Mouse (Mus musculus): ENCODE measurements around the gene Tm7sf2. TPM values are rescaled to one million over a fixed set of nuclear protein-coding genes. Genes with fewer than 3 reads are reported as not detected.

Gene Tm7sf2
- polyA plus RNA-seq, 1 experiment from 2014 or later: 14.9 TPM

DNA sequence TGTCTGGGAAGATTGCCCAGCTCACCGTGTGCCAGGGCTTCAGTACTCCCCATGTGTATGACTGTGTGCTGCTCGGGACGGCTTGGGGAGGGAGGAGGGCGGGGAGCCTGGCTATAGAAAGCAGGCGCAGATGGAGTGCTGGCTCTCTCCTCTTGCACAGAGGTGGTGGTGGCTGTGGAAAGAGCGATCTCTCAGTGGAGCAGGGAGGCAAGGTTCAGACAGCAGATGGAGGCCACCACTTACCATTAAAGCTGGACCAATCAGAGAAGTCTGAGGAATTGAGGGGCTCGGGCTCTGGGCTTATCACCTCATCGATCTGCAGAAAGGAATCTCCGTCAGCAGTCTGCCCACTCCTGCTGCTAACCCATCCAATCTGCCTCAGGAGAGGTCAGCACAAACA lies 14.0 kb upstream of the Tm7sf2 start, which contains the start of gene Gm28374:
Gm28374 (minus strand) TSS at position 101 of the 400 bp plus-strand sequence.
- Histone ChIP-seq H3K9ac (no peak within 1 kb of the TSS), H3K27me3 (ENCODE audit: insufficient read depth, low read length) (no peaks in the 10 kb centered on the region), H3K4me2 (no peak within 1 kb of the TSS), H3K4me3 (ENCODE audit: low read depth, low read length) (no peak within 1 kb of the TSS), H3K9me3 (ENCODE audit: low read depth, low read length) (no peaks in the 10 kb centered on the region), H3K27ac (ENCODE audit: low read depth) (no peak within 1 kb of the TSS), H3K4me1 (ENCODE audit: insufficient read depth) (peaks cover 3% of the 10 kb centered on the region), H3K36me3 (ENCODE audit: insufficient read depth) (peaks cover 40% of the 10 kb centered on the region)
- WGBS: 86% methylated on average over 9 of the region's 9 CpGs
- no peak for ATAC-seq (ENCODE audit: insufficient read depth)
- DNase-seq: no peak
- TF ChIP-seq CTCF (IDR thresholded peaks at IDR 0.05; ENCODE audit: low read depth): no peak

DNA sequence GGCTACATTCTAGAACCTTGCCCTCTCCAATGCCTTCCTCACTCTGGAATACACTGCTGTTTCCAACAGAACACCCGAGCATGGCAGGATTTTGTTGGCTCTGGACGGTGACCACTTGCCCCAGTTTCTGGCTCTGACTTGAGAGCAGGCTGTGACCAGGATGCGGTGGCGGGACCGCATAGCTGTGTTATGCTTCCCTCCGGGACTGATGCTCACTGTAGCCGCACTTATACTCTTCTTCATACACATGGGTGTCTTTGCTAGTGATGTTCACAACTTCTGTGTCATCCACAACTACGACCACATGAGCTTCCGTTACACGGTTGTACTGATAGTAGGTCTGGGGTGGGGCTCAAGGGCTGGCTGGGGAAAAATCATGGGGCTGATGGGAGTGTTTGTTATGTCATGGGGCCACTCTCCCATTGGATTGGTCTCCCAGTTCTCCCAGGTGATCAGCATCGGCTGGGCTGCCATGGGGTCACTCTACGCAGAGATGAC lies 11.9 kb upstream of the Tm7sf2 start, which contains the start of gene Tmem262:
Tmem262 (plus strand) TSS at position 51 of the 498 bp plus-strand sequence.
- H3K4me2 ChIP-seq: no peak within 1 kb of the TSS
- ATAC-seq (ENCODE audit: insufficient read depth) (no peak), DNase-seq (no peak)
- H3K9ac ChIP-seq: no peak within 1 kb of the TSS
- H3K4me3 ChIP-seq (ENCODE audit: low read depth, low read length): no peak within 1 kb of the TSS
- WGBS: 91% methylated on average over 12 of the region's 12 CpGs
- H3K9me3 ChIP-seq (ENCODE audit: low read depth, low read length): no peaks in the 10 kb centered on the region
- TF ChIP-seq CTCF (IDR thresholded peaks at IDR 0.05; ENCODE audit: low read depth): no peak
- no peaks in the 10 kb centered on the region for H3K27me3 ChIP-seq (ENCODE audit: insufficient read depth, low read length)
- H3K27ac ChIP-seq (ENCODE audit: low read depth): no peak within 1 kb of the TSS
- peaks cover 8% of the 10 kb centered on the region; the same call in 1 of the 2 replicates for H3K4me1 ChIP-seq (ENCODE audit: insufficient read depth)
- peaks cover 37% of the 10 kb centered on the region for H3K36me3 ChIP-seq (ENCODE audit: insufficient read depth)

DNA sequence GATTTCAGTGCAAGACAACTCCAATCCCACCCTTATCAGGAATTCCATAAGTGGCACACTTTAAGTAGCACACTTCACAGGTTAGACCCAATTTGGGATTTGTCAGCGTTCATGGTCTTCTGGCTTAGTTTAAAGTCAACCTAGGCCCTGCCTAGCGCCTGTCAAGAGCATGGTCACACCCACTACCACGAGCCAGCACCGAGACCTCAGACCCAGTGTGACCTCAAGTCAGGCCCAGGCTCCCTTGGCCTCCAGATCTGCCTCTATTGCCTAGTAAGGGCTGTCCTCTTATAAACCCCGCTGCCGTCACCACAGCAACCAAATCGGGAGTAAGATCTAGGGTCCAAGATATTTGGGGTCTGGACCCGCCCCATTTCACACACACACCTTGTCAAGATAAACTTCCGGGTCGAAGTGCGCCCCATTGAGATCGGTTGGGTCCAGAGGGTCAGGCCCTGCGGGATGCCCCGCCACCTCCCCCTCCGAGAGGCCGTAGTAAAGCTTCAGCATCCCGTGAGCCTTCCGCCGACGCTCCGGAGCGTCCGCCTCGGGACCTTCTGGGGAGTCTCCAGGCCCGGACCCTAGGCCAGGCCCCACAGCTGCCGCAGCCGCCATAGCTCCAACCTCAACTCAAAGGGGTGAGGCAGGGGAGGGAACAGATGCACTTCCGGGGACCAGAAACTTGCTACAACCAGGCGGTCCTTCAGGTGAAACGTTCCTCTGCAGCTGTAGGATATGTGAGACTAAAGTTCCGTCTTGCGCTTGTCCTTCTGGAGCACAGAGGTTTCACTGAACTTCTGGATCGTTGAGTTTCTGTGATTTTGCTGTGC lies 8.6 kb upstream of the Tm7sf2 start, which contains the start of gene Vps51:
Vps51 (minus strand) TSS at position 668 of the 830 bp plus-strand sequence.
- Histone ChIP-seq H3K36me3 (ENCODE audit: insufficient read depth) (peaks cover 48% of the 10 kb centered on the region), H3K9ac (peak within 1 kb of the TSS; percentile 75), H3K4me3 (ENCODE audit: low read depth, low read length) (peak within 1 kb of the TSS; percentile 79), H3K9me3 (ENCODE audit: low read depth, low read length) (no peaks in the 10 kb centered on the region), H3K4me2 (peak within 1 kb of the TSS; percentile 93), H3K4me1 (ENCODE audit: insufficient read depth) (0 out of 2 replicates have a peak, but pooled peaks cover 8% of the 10 kb centered on the region), H3K27ac (ENCODE audit: low read depth) (peak within 1 kb of the TSS; percentile 86), H3K27me3 (ENCODE audit: insufficient read depth, low read length) (no peaks in the 10 kb centered on the region)
- peak; percentile 95 for DNase-seq
- ATAC-seq (ENCODE audit: insufficient read depth): peak; percentile 93
- no peak for TF ChIP-seq CTCF (IDR thresholded peaks at IDR 0.05; ENCODE audit: low read depth)
- WGBS: under 1% methylated on average over 33 of the region's 33 CpGs

DNA sequence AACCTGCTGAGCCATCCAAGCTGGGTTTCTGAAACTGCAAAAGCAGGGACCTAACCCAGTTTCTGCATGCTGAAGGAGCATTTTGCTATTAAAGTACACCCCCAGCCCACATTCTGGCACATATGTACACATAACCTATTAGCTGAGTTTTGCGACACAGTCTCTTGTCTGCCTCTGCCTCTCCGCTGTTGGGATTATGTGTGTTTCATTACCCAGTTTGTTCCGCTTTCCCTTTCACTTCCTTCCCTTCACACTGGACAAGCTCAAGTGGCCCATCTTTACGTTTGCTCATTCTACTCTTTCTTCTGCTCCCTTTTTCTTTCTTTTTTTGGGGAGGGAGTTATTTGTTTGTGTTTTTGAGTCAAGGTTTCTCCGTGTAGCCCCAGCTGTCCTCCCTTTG lies 5.7 kb upstream of the Tm7sf2 start:
- no peak for DNase-seq
- ATAC-seq (ENCODE audit: insufficient read depth): no peak
- Histone ChIP-seq H3K9me3 (ENCODE audit: low read depth, low read length) (no peaks in the 10 kb centered on the region), H3K4me1 (ENCODE audit: insufficient read depth) (0 out of 2 replicates have a peak, but pooled peaks cover 8% of the 10 kb centered on the region), H3K27ac (ENCODE audit: low read depth) (no peak overlapping the region), H3K27me3 (ENCODE audit: insufficient read depth, low read length) (no peaks in the 10 kb centered on the region), H3K4me3 (ENCODE audit: low read depth, low read length) (no peak overlapping the region), H3K36me3 (ENCODE audit: insufficient read depth) (peaks cover 55% of the 10 kb centered on the region), H3K4me2 (no peak overlapping the region), H3K9ac (no peak overlapping the region)
- no peak for TF ChIP-seq CTCF (IDR thresholded peaks at IDR 0.05; ENCODE audit: low read depth)
- 82% methylated on average over 5 of the region's 5 CpGs for WGBS

DNA sequence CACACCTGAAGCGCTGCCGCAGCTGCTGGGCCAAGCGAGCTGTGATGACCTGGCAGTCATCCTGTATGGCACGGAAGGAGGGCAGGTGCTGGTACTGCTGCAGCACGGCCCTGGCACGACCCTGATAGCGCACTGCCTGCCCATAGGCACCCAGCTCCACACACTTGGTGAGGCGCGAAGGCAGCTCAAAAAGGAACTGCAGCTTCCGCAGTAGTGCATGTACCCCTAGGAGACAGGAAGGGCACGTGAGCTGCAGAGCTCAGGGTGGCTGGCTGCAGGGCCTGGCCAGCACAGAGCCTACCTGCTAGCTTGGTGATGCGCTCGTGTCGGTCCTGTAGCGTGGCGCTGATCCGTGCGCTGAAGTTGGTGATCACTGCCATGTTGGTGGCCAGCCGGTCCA lies 3.1 kb upstream of the Tm7sf2 start:
- H3K36me3 ChIP-seq (ENCODE audit: insufficient read depth): peaks cover 58% of the 10 kb centered on the region
- no peak for TF ChIP-seq CTCF (IDR thresholded peaks at IDR 0.05; ENCODE audit: low read depth)
- no peak overlapping the region for H3K9ac ChIP-seq
- no peak overlapping the region for H3K4me3 ChIP-seq (ENCODE audit: low read depth, low read length)
- no peak for ATAC-seq (ENCODE audit: insufficient read depth)
- H3K27ac ChIP-seq (ENCODE audit: low read depth): no peak overlapping the region
- DNase-seq: no peak
- 91% methylated on average over 19 of the region's 19 CpGs for WGBS
- H3K4me1 ChIP-seq (ENCODE audit: insufficient read depth): peaks cover 12% of the 10 kb centered on the region; the same call in 1 of the 2 replicates
- H3K4me2 ChIP-seq: no peak overlapping the region
- H3K27me3 ChIP-seq (ENCODE audit: insufficient read depth, low read length): no peaks in the 10 kb centered on the region
- no peaks in the 10 kb centered on the region for H3K9me3 ChIP-seq (ENCODE audit: low read depth, low read length)

DNA sequence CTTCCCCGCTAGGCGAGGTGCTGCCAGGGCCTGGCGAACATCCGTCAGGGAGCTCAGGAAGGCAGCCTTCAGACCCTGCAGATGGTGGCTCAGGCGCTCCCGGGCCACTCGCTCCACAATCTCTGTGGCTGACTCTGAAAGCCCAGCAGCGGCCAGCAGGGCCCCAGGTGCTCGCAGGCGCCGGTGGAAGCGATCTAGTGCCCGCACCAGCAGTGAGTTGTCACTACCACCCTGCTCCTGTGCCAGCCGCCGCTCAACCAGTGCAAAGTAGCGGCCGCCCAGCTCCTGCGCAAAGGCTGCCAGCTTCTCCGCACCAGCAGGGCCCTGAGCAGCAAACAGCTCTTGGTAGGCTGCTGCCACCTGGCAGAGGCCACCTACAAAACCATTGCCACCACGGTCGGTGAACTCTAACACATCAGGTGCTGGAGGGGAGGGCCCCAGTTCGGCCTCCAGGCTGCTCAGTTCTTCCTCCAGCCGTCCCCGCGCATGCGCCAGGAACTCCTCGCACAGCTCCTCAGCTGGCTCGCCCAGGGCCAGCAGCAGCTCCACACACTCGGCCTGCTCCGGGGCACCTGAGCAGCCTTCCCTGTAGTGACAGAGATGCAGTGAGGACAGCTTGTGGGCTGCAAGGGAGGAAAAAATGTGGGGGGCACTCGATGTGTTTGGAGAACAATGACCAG lies 2.5 kb upstream of the Tm7sf2 start:
- peaks cover 58% of the 10 kb centered on the region for H3K36me3 ChIP-seq (ENCODE audit: insufficient read depth)
- 86% methylated on average over 31 of the region's 31 CpGs for WGBS

More for the DNA sequence above, 2.5 kb upstream of the Tm7sf2 start:
- Histone ChIP-seq H3K9ac (no peak overlapping the region), H3K27me3 (ENCODE audit: insufficient read depth, low read length) (no peaks in the 10 kb centered on the region), H3K27ac (ENCODE audit: low read depth) (no peak overlapping the region), H3K4me1 (ENCODE audit: insufficient read depth) (peaks cover 7% of the 10 kb centered on the region; the same call in 1 of the 2 replicates), H3K4me2 (no peak overlapping the region), H3K9me3 (ENCODE audit: low read depth, low read length) (no peaks in the 10 kb centered on the region), H3K4me3 (ENCODE audit: low read depth, low read length) (no peak overlapping the region)
- no peak for TF ChIP-seq CTCF (IDR thresholded peaks at IDR 0.05; ENCODE audit: low read depth)
- DNase-seq (no peak), ATAC-seq (ENCODE audit: insufficient read depth) (no peak)
